Mouse (Mus musculus) heart, embryonic 12.5 days (tissue): Measurements from ENCODE around the gene Krtap3-3. TPM values are rescaled to one million over a fixed set of nuclear protein-coding genes. Genes with fewer than 3 reads are reported as not detected.

Source experiments
- ATAC-seq: fragments of 200-750 bp; cut with Nextera tagmentation; 2 replicates; pipeline ENCODE4 v1.8.0; 2017; ENCODE audit warnings: moderate TSS enrichment, moderate library complexity; ENCODE audit not compliant: insufficient number of reproducible peaks, low FRiP score
- H3K27ac ChIP-seq: fragments of 300-500 bp; sonication (generic); 2 replicates; pipeline ENCODE4 v1.5.1; 2016; ENCODE audit warnings: mild to moderate bottlenecking, moderate library complexity; ENCODE audit not compliant: poor library complexity, severe bottlenecking
- H3K27me3 ChIP-seq: fragments of 300-500 bp; sonication (generic); replicated peaks from 2 replicates; pipeline ENCODE4 v1.6.1; 2016; ENCODE audit warnings: mild to moderate bottlenecking, moderate library complexity
- H3K36me3 ChIP-seq: fragments of 300-500 bp; sonication (generic); 2 replicates; pipeline ENCODE4 v1.6.1; 2016; ENCODE audit warnings: mild to moderate bottlenecking, moderate library complexity
- H3K4me1 ChIP-seq: fragments of 300-500 bp; sonication (generic); replicated peaks from 2 replicates; pipeline ENCODE4 v1.6.1; 2016; ENCODE audit warnings: mild to moderate bottlenecking
- H3K4me2 ChIP-seq: fragments of 300-500 bp; sonication (generic); 2 replicates; pipeline ENCODE4 v1.6.1; 2016; ENCODE audit warnings: mild to moderate bottlenecking, moderate library complexity
- H3K4me3 ChIP-seq: fragments of 300-500 bp; sonication (generic); 2 replicates; pipeline ENCODE4 v1.5.1; 2016; ENCODE audit warnings: mild to moderate bottlenecking
- H3K9ac ChIP-seq: fragments of 300-500 bp; sonication (generic); 2 replicates; pipeline ENCODE4 v1.6.1; 2016; ENCODE audit warnings: mild to moderate bottlenecking, moderate library complexity
- H3K9me3 ChIP-seq: fragments of 300-500 bp; sonication (generic); replicated peaks from 2 replicates; pipeline ENCODE4 v1.6.1; 2016; ENCODE audit warnings: mild to moderate bottlenecking, moderate library complexity
- WGBS: fragments of 180-500 bp; shearing (Covaris S2); methylation state at CpG from one replicate; pipeline ENCODE4 v1.1.7; 2016; 5-methylcytosine and 5-hydroxymethylcytosine counted together
- polyA plus RNA-seq: library from polyadenylated mRNA; unstranded; fragments of >200 nt; fragmentation: Nextera tagmentation; extraction: Ambion mirVana; gene quantifications from 2 replicates; pipeline ENCODE4 v1.2.1, GENCODE M21; 2016

Gene Krtap3-3
- polyA plus RNA-seq, 1 experiment from 2014 or later, result not detected

- Histone ChIP-seq H3K9ac (no peak overlapping the region), H3K4me3 (no peak overlapping the region), H3K4me1 (no peaks in the 10 kb centered on the region), H3K27ac (no peak overlapping the region), H3K27me3 (no peaks in the 10 kb centered on the region), H3K9me3 (no peaks in the 10 kb centered on the region), H3K4me2 (no peak overlapping the region), H3K36me3 (no peaks in the 10 kb centered on the region)
- 75% methylated on average over 6 of the region's 6 CpGs for WGBS
- ATAC-seq, result no peak
Measured at GRCm38 (mm10) chr11:99562580-99562979, 11.9 kb upstream of the Krtap3-3 start.

GRCm38 (mm10) chr11:99559366-99559765 lies 8.7 kb upstream of the Krtap3-3 start, which contains the start of gene Gm11939:
TSS of gene Gm11939 (minus strand) at chr11:99559466.
- Histone ChIP-seq H3K36me3 (no peaks in the 10 kb centered on the region), H3K9me3 (no peaks in the 10 kb centered on the region), H3K4me2 (no peak within 1 kb of the TSS), H3K9ac (no peak within 1 kb of the TSS), H3K27ac (no peak within 1 kb of the TSS), H3K4me3 (no peak within 1 kb of the TSS), H3K27me3 (no peaks in the 10 kb centered on the region), H3K4me1 (no peaks in the 10 kb centered on the region)
- WGBS, result 81% methylated on average over 9 of the region's 9 CpGs
- ATAC-seq, result no peak

GRCm38 (mm10) chr11:99557976-99558745 lies 7.5 kb upstream of the Krtap3-3 start:
- H3K27me3 ChIP-seq, result no peaks in the 10 kb centered on the region
- H3K4me1 ChIP-seq, result no peaks in the 10 kb centered on the region
- no peak overlapping the region for H3K4me2 ChIP-seq
- no peak overlapping the region for H3K27ac ChIP-seq
- H3K4me3 ChIP-seq, result no peak overlapping the region
- H3K9ac ChIP-seq, result no peak overlapping the region
- no peaks in the 10 kb centered on the region for H3K9me3 ChIP-seq
- no peaks in the 10 kb centered on the region for H3K36me3 ChIP-seq
- 63% methylated on average over 3 of the region's 3 CpGs for WGBS
- ATAC-seq, result no peak

- H3K4me1 ChIP-seq, result no peaks in the 10 kb centered on the region
- no peak within 1 kb of the TSS for H3K9ac ChIP-seq
- WGBS, result 67% methylated on average over 2 of the region's 2 CpGs
- no peaks in the 10 kb centered on the region for H3K36me3 ChIP-seq
- H3K27ac ChIP-seq, result no peak within 1 kb of the TSS
- H3K27me3 ChIP-seq, result no peaks in the 10 kb centered on the region
- no peak within 1 kb of the TSS for H3K4me3 ChIP-seq
- no peak for ATAC-seq
- no peak within 1 kb of the TSS for H3K4me2 ChIP-seq
- no peaks in the 10 kb centered on the region for H3K9me3 ChIP-seq
Measured at GRCm38 (mm10) chr11:99556753-99557152, 6.1 kb upstream of the Krtap3-3 start, which contains the start of gene Krtap3-2. TSS of gene Krtap3-2 (minus strand) at chr11:99556853.

GRCm38 (mm10) chr11:99556195-99556594 lies 5.5 kb upstream of the Krtap3-3 start:
- H3K4me1 ChIP-seq, result no peaks in the 10 kb centered on the region
- no peak overlapping the region for H3K9ac ChIP-seq
- H3K36me3 ChIP-seq, result no peaks in the 10 kb centered on the region
- no peaks in the 10 kb centered on the region for H3K9me3 ChIP-seq
- no peak overlapping the region for H3K4me3 ChIP-seq
- 75% methylated on average over 2 of the region's 2 CpGs for WGBS
- H3K27ac ChIP-seq, result no peak overlapping the region
- H3K4me2 ChIP-seq, result no peak overlapping the region
- no peaks in the 10 kb centered on the region for H3K27me3 ChIP-seq
- no peak for ATAC-seq

- Histone ChIP-seq H3K27ac (no peak overlapping the region), H3K9ac (no peak overlapping the region), H3K4me2 (no peak overlapping the region), H3K4me1 (no peaks in the 10 kb centered on the region), H3K4me3 (no peak overlapping the region), H3K36me3 (no peaks in the 10 kb centered on the region), H3K9me3 (no peaks in the 10 kb centered on the region), H3K27me3 (no peaks in the 10 kb centered on the region)
- no peak for ATAC-seq
Measured at GRCm38 (mm10) chr11:99547892-99548291, 2.8 kb downstream of the Krtap3-3 start.

GRCm38 (mm10) chr11:99539721-99540120 lies 10.9 kb downstream of the Krtap3-3 start:
- no peak overlapping the region for H3K4me3 ChIP-seq
- no peak overlapping the region for H3K4me2 ChIP-seq
- 64% methylated on average over 9 of the region's 9 CpGs for WGBS
- H3K4me1 ChIP-seq, result no peaks in the 10 kb centered on the region
- no peak overlapping the region for H3K27ac ChIP-seq
- H3K27me3 ChIP-seq, result no peaks in the 10 kb centered on the region
- no peak overlapping the region for H3K9ac ChIP-seq
- ATAC-seq, result no peak
- H3K36me3 ChIP-seq, result no peaks in the 10 kb centered on the region
- H3K9me3 ChIP-seq, result no peaks in the 10 kb centered on the region

GRCm38 (mm10) chr11:99521288-99521860 lies 29.3 kb downstream of the Krtap3-3 start, which contains the start of gene Krt39:
TSS of gene Krt39 (minus strand) at chr11:99521338.
- Histone ChIP-seq H3K27me3 (no peaks in the 10 kb centered on the region), H3K27ac (no peak within 1 kb of the TSS), H3K4me1 (no peaks in the 10 kb centered on the region), H3K9ac (no peak within 1 kb of the TSS), H3K4me3 (no peak within 1 kb of the TSS), H3K9me3 (no peaks in the 10 kb centered on the region), H3K36me3 (no peaks in the 10 kb centered on the region), H3K4me2 (no peak within 1 kb of the TSS)
- no peak for ATAC-seq
- 86% methylated on average over 13 of the region's 13 CpGs for WGBS

- no peak overlapping the region for H3K9ac ChIP-seq
- WGBS, result 79% methylated on average over 8 of the region's 8 CpGs
- H3K9me3 ChIP-seq, result no peaks in the 10 kb centered on the region
- no peaks in the 10 kb centered on the region for H3K36me3 ChIP-seq
- ATAC-seq, result no peak
- H3K4me1 ChIP-seq, result no peaks in the 10 kb centered on the region
- H3K4me3 ChIP-seq, result no peak overlapping the region
- no peak overlapping the region for H3K4me2 ChIP-seq
- H3K27ac ChIP-seq, result no peak overlapping the region
- H3K27me3 ChIP-seq, result no peaks in the 10 kb centered on the region
Measured at GRCm38 (mm10) chr11:99514098-99514497, 36.6 kb downstream of the Krtap3-3 start.
